Comparison of ENCODE assay signal across 8 mouse cellular contexts in the genomic region with DNA sequence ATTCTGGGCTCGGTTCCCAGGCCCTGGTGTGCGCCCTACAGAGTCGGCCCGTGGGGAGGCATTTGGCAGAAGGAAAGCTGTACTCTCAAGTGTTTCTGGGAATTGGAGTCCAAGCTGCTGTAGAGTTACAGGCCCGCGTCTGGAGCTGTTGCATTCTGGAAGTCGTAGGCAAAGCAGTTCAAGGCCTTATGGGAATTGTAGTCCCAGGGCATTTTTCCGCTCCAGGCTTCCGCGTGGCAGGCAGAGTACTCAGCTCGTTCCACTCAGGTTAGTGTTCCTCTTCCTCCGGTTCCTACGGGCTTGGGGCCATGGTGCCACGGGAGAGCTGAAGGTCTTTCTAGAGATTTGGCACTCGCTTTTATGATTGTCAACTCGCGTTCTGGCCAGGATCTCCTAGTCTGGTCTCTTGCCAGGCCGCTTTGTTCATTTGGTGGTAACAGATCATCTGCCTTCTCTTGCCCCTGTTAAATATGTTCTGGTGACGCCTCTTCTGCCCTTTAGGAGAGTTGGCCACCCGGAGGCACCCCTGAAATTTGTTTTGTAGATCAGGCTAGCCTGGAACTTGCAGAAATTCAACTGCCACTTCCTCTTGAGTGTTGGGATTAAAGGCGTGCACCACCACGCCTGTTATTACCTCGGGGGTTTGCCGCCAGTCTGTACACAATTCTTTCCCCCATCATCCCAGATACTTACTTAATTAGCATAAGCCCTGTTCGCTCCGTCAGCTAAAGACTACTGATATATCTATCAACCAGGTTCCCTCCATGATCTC. TPM values are rescaled to one million over a fixed set of nuclear protein-coding genes. Genes with fewer than 3 reads are reported as not detected.
A peak's percentile ranks its signal among the peaks of the same experiment; 100 is the strongest.
DNase-seq lines count a peak whose midpoint lies in the region; ATAC-seq and TF ChIP-seq lines count a peak whose summit lies in the region.

Gene Ctu1, plus strand, starts transcription at position 208 of the 772 bp plus-strand sequence.

- H3K79me2 ChIP-seq in C2C12 (ENCODE audit: control insufficient read depth, insufficient read depth) (peaks cover 32% of the 10 kb centered on the region), myocyte (ENCODE audit: control insufficient read depth, insufficient read depth) (peaks cover 20% of the 10 kb centered on the region)
- no peaks in the 10 kb centered on the region; the same call in 1 of the 2 replicates for H3K79me2 ChIP-seq in liver, adult 2 months (ENCODE audit: control insufficient read depth, insufficient read depth, low read length)

- H3ac ChIP-seq in C2C12 (ENCODE audit: control insufficient read depth, insufficient read length, low read depth) (peak within 1 kb of the TSS; percentile 77), myocyte (ENCODE audit: control insufficient read depth, insufficient read length) (peak within 1 kb of the TSS; percentile 61)

- DNase-seq in brain, embryonic 14.5 days (ENCODE audit: low read depth): peak; percentile 98
- peak; percentile 98 for DNase-seq in liver, adult 2 months (ENCODE audit: extremely low read depth, low read depth, low spot score)
- peak; percentile 92 for DNase-seq in splenic B cell, adult 2 months (ENCODE audit: low read depth, low spot score)

- H3K36me3 ChIP-seq in C2C12 (ENCODE audit: control insufficient read depth, insufficient read depth) (peaks cover 10% of the 10 kb centered on the region), myocyte (ENCODE audit: control insufficient read depth, insufficient read depth) (peaks cover 5% of the 10 kb centered on the region)
- H3K36me3 ChIP-seq in erythroblast, embryonic 14.5 days (ENCODE audit: control insufficient read depth): peaks cover 28% of the 10 kb centered on the region
- peaks cover 16% of the 10 kb centered on the region for H3K36me3 ChIP-seq in heart, embryonic 11.5 days (ENCODE audit: control insufficient read depth, insufficient read depth, low read length)
- peaks cover 32% of the 10 kb centered on the region for H3K36me3 ChIP-seq in kidney, embryonic 16.5 days (ENCODE audit: insufficient read depth, low read length)
- peaks cover 3% of the 10 kb centered on the region; the same call in 1 of the 2 replicates for H3K36me3 ChIP-seq in liver, adult 2 months (ENCODE audit: control insufficient read depth, insufficient read depth, low read length)
- H3K36me3 ChIP-seq in splenic B cell, adult 2 months (ENCODE audit: control insufficient read depth, insufficient read depth, low read length, poor library complexity, severe bottlenecking): peaks cover 4% of the 10 kb centered on the region; the same call in 1 of the 2 replicates

- H3K4me3 ChIP-seq in C2C12 (ENCODE audit: insufficient read depth, poor library complexity, severe bottlenecking): peak within 1 kb of the TSS; percentile 60
- peak within 1 kb of the TSS; percentile 75 for H3K4me3 ChIP-seq in erythroblast, embryonic 14.5 days (replicated peaks)
- peak within 1 kb of the TSS; percentile 59 for H3K4me3 ChIP-seq in heart, embryonic 11.5 days (ENCODE audit: low read depth, low read length)
- H3K4me3 ChIP-seq in kidney, embryonic 16.5 days (ENCODE audit: low read length): peak within 1 kb of the TSS; percentile 67
- peak within 1 kb of the TSS; percentile 52 for H3K4me3 ChIP-seq in liver, adult 2 months (ENCODE audit: insufficient read depth, low read depth, low read length)
- H3K4me3 ChIP-seq in myocyte: peak within 1 kb of the TSS; percentile 61

- H3K79me3 ChIP-seq in C2C12 (ENCODE audit: low read depth): peaks cover 11% of the 10 kb centered on the region

- TF ChIP-seq POLR2A in brain, embryonic 14.5 days (IDR thresholded peaks at IDR 0.05; ENCODE audit: borderline replicate concordance, extremely low read depth, insufficient read depth, insufficient read length, poor library complexity, severe bottlenecking): peak; percentile 40; the same call in 1 of the 2 replicates
- TF ChIP-seq POLR2A in liver, adult 2 months (IDR thresholded peaks at IDR 0.05; ENCODE audit: extremely low read depth, insufficient read depth, low read length): 0 out of 2 replicates have a peak, but pooled peaks have one; percentile 12
- TF ChIP-seq POLR2A in myocyte (IDR thresholded peaks at IDR 0.05; ENCODE audit: insufficient read length, low read depth): peak; percentile 61

- ATAC-seq in heart, embryonic 11.5 days (replicated peaks; ENCODE audit: insufficient number of reproducible peaks, low FRiP score, low TSS enrichment): peak; percentile 86
- peak; percentile 96 for ATAC-seq in kidney, embryonic 16.5 days (ENCODE audit: low FRiP score, low TSS enrichment)

- H3K4me1 ChIP-seq in erythroblast, embryonic 14.5 days (ENCODE audit: control insufficient read depth): peaks cover 24% of the 10 kb centered on the region
- peaks cover 6% of the 10 kb centered on the region for H3K4me1 ChIP-seq in heart, embryonic 11.5 days (ENCODE audit: control insufficient read depth, insufficient read depth, low read length)
- peaks cover 8% of the 10 kb centered on the region for H3K4me1 ChIP-seq in kidney, embryonic 16.5 days (ENCODE audit: insufficient read depth, low read length)
- peaks cover 7% of the 10 kb centered on the region for H3K4me1 ChIP-seq in liver, adult 2 months (ENCODE audit: control insufficient read depth, insufficient read depth, low read length)

- under 1% methylated on average over 26 of the region's 26 CpGs for WGBS in heart, embryonic 11.5 days (ENCODE audit: insufficient replicate concordance)
- WGBS in kidney, embryonic 16.5 days: under 1% methylated on average over 26 of the region's 26 CpGs
- under 1% methylated on average over 26 of the region's 26 CpGs for WGBS in liver, adult 2 months

- H3K9me3 ChIP-seq in erythroblast, embryonic 14.5 days (ENCODE audit: control insufficient read depth, low read length): peaks cover 13% of the 10 kb centered on the region
- H3K9me3 ChIP-seq in heart, embryonic 11.5 days (replicated peaks; ENCODE audit: control insufficient read depth, low read length): no peaks in the 10 kb centered on the region
- 0 out of 2 replicates have a peak, but pooled peaks cover 5% of the 10 kb centered on the region for H3K9me3 ChIP-seq in kidney, embryonic 16.5 days (ENCODE audit: low read length)

- H3K9ac ChIP-seq in heart, embryonic 11.5 days (ENCODE audit: low read depth, low read length): peak within 1 kb of the TSS; percentile 72
- H3K9ac ChIP-seq in kidney, embryonic 16.5 days (replicated peaks; ENCODE audit: low read length): peak within 1 kb of the TSS; percentile 76
- H3K9ac ChIP-seq in liver, adult 2 months (ENCODE audit: low read depth, low read length): peak within 1 kb of the TSS; percentile 66

- H3K27me3 ChIP-seq in C2C12 (ENCODE audit: control insufficient read depth, insufficient read depth, insufficient read length) (no peaks in the 10 kb centered on the region), myocyte (ENCODE audit: control insufficient read depth, insufficient read depth, insufficient read length) (no peaks in the 10 kb centered on the region)
- H3K27me3 ChIP-seq in erythroblast, embryonic 14.5 days (ENCODE audit: control insufficient read depth): no peaks in the 10 kb centered on the region
- no peaks in the 10 kb centered on the region for H3K27me3 ChIP-seq in heart, embryonic 11.5 days (ENCODE audit: control insufficient read depth, insufficient read depth, low read length)
- H3K27me3 ChIP-seq in kidney, embryonic 16.5 days (ENCODE audit: insufficient read depth, low read length): no peaks in the 10 kb centered on the region
- no peaks in the 10 kb centered on the region for H3K27me3 ChIP-seq in liver, adult 2 months (ENCODE audit: control insufficient read depth, insufficient read depth, low read length)
- H3K27me3 ChIP-seq in splenic B cell, adult 2 months (ENCODE audit: control insufficient read depth, insufficient read depth, low read length, poor library complexity, severe bottlenecking): no peaks in the 10 kb centered on the region

- H3K27ac ChIP-seq in heart, embryonic 11.5 days (ENCODE audit: low read depth, low read length): no peak within 1 kb of the TSS
- H3K27ac ChIP-seq in kidney, embryonic 16.5 days (ENCODE audit: low read length): peak within 1 kb of the TSS; percentile 71
- H3K27ac ChIP-seq in liver, adult 2 months (replicated peaks; ENCODE audit: insufficient read depth, low read depth, low read length): peak within 1 kb of the TSS; percentile 45

- no peak for TF ChIP-seq CTCF in C2C12 (IDR thresholded peaks at IDR 0.05; ENCODE audit: control insufficient read depth, insufficient read depth, insufficient read length)
- no peak for TF ChIP-seq CTCF in brain, embryonic 14.5 days (IDR thresholded peaks at IDR 0.05; ENCODE audit: borderline replicate concordance, extremely low read depth, insufficient read depth, insufficient read length)
- no peak for TF ChIP-seq CTCF in liver, adult 2 months (IDR thresholded peaks at IDR 0.05; ENCODE audit: low read depth, low read length)

- H3K4me2 ChIP-seq in heart, embryonic 11.5 days: peak within 1 kb of the TSS; percentile 85
- H3K4me2 ChIP-seq in kidney, embryonic 16.5 days (replicated peaks; ENCODE audit: low read depth, low read length): peak within 1 kb of the TSS; percentile 84
- H3K4me2 ChIP-seq in myocyte (ENCODE audit: low read depth): peak within 1 kb of the TSS; percentile 82

TF ChIP-seq in C2C12, 6 proteins besides CTCF, POLR2A, EP300 and RAD21:
- TF ChIP-seq MAX (IDR thresholded peaks at IDR 0.05) (peak; percentile 38), USF1 (IDR thresholded peaks at IDR 0.05; ENCODE audit: low read depth) (no peak)

TF ChIP-seq in myocyte, 11 proteins besides CTCF, POLR2A, EP300 and RAD21:
- TF ChIP-seq E2F4 (IDR thresholded peaks at IDR 0.05; ENCODE audit: insufficient read depth): no peak
TF ChIP-seq in myocyte: peak in this region for 0.

RNA-seq across cellular contexts. Expression of gene Ctu1, which starts in this region (rescaled TPM):
- polyA plus RNA-seq in C2C12 (2012; fragmentation: generic; extraction: Trizol) (12.4 TPM), myocyte (2012; fragmentation: generic; extraction: Trizol) (9.9 TPM)
- 25.4 and 27.8 TPM in 2 replicates for polyA plus RNA-seq in brain, embryonic 14.5 days (2012; rRNA removed)
- polyA plus RNA-seq in erythroblast, embryonic 14.5 days (2012): 0.30 and 0.34 TPM in 2 replicates
- polyA plus RNA-seq in heart, embryonic 11.5 days (2014; fragmentation: Nextera tagmentation; extraction: Ambion mirVana): 4.2 and 5.1 TPM in 2 replicates
- 15.7 and 19.7 TPM in 2 replicates for polyA plus RNA-seq in kidney, embryonic 16.5 days (2015; fragmentation: Nextera tagmentation; extraction: Ambion mirVana)
- 2.4 and 3.2 TPM in 2 replicates for total RNA-seq in liver, adult 2 months (2014; rRNA removed)
- 5.1 and 5.8 TPM in 2 replicates for polyA plus RNA-seq in liver, adult 2 months (2012; rRNA removed)
